Mouse (Mus musculus) limb, embryonic 11.5 days (tissue): ENCODE results near the gene Sod1. TPM values are rescaled to one million over a fixed set of nuclear protein-coding genes. Genes with fewer than 3 reads are reported as not detected.

Experiments
- ATAC-seq: fragments of 200-750 bp; cut with Nextera tagmentation; 2 replicates; pipeline ENCODE4 v1.8.0; 2017; ENCODE audit warnings: low read depth; ENCODE audit not compliant: insufficient number of reproducible peaks, low FRiP score, low TSS enrichment
- DNase-seq: peaks from one replicate; pipeline ENCODE4 v3.0.0-alpha.2; 2015; ENCODE audit warnings: low spot score
- H3K27ac ChIP-seq: fragments of 300-500 bp; sonication (generic); replicated peaks from 2 replicates; pipeline ENCODE4 v1.5.1; 2014; ENCODE audit warnings: low read depth, mild to moderate bottlenecking, low read length
- H3K27me3 ChIP-seq: fragments of 300-500 bp; sonication (generic); 2 replicates; pipeline ENCODE4 v1.6.1; 2014; ENCODE audit warnings: mild to moderate bottlenecking, low read length, mixed read lengths; ENCODE audit not compliant: control insufficient read depth, insufficient read depth
- H3K36me3 ChIP-seq: fragments of 300-500 bp; sonication (generic); 2 replicates; pipeline ENCODE4 v1.6.1; 2014; ENCODE audit warnings: mild to moderate bottlenecking, low read length, moderate library complexity, mixed read lengths; ENCODE audit not compliant: control insufficient read depth, insufficient read depth
- H3K4me1 ChIP-seq: fragments of 300-500 bp; sonication (generic); 2 replicates; pipeline ENCODE4 v1.6.1; 2014; ENCODE audit warnings: low read length, mixed read lengths; ENCODE audit not compliant: control insufficient read depth, insufficient read depth
- H3K4me2 ChIP-seq: fragments of 300-500 bp; sonication (generic); 2 replicates; pipeline ENCODE4 v1.6.1; 2014; ENCODE audit warnings: low read depth, mild to moderate bottlenecking, moderate library complexity; ENCODE audit not compliant: severe bottlenecking
- H3K4me3 ChIP-seq: fragments of 300-500 bp; sonication (generic); 2 replicates; pipeline ENCODE4 v1.5.1; 2014; ENCODE audit warnings: low read depth, low read length
- H3K9ac ChIP-seq: fragments of 300-500 bp; sonication (generic); 2 replicates; pipeline ENCODE4 v1.6.1; 2014; ENCODE audit warnings: mild to moderate bottlenecking, low read length
- H3K9me3 ChIP-seq: fragments of 300-500 bp; sonication (generic); 2 replicates; pipeline ENCODE4 v1.6.1; 2016; ENCODE audit warnings: low read length; ENCODE audit not compliant: control insufficient read depth
- WGBS: fragments of 180-500 bp; shearing (Covaris S2); extraction: QIAGEN DNeasy Blood & Tissue Kit; methylation state at CpG from one replicate; pipeline ENCODE4 v1.1.7; 2014; 5-methylcytosine and 5-hydroxymethylcytosine counted together
- polyA plus RNA-seq: library from polyadenylated mRNA; unstranded; fragments of >200 nt; fragmentation: Nextera tagmentation; extraction: Ambion mirVana; gene quantifications from 2 replicates; pipeline ENCODE4 v1.2.1, GENCODE M21; 2014

Sod1 gene
- polyA plus RNA-seq, 1 experiment from 2014 or later = 1,400 TPM

- no peak overlapping the region for H3K9ac ChIP-seq
- H3K27me3 ChIP-seq = no peaks in the 10 kb centered on the region
- no peak for ATAC-seq
- DNase-seq = no peak
- no peak overlapping the region for H3K4me2 ChIP-seq
- no peaks in the 10 kb centered on the region for H3K9me3 ChIP-seq
- WGBS = 87% methylated on average over 10 of the region's 10 CpGs
- H3K4me1 ChIP-seq = no peaks in the 10 kb centered on the region
- no peak overlapping the region for H3K4me3 ChIP-seq
- H3K36me3 ChIP-seq = no peaks in the 10 kb centered on the region
- H3K27ac ChIP-seq = no peak overlapping the region
These were observed 21.4 kb upstream of the Sod1 start for GRCm38 (mm10) chr16:90199174-90199573.

- no peak overlapping the region for H3K4me2 ChIP-seq
These were observed 18.4 kb upstream of the Sod1 start for GRCm38 (mm10) chr16:90202140-90202539.

DNA sequence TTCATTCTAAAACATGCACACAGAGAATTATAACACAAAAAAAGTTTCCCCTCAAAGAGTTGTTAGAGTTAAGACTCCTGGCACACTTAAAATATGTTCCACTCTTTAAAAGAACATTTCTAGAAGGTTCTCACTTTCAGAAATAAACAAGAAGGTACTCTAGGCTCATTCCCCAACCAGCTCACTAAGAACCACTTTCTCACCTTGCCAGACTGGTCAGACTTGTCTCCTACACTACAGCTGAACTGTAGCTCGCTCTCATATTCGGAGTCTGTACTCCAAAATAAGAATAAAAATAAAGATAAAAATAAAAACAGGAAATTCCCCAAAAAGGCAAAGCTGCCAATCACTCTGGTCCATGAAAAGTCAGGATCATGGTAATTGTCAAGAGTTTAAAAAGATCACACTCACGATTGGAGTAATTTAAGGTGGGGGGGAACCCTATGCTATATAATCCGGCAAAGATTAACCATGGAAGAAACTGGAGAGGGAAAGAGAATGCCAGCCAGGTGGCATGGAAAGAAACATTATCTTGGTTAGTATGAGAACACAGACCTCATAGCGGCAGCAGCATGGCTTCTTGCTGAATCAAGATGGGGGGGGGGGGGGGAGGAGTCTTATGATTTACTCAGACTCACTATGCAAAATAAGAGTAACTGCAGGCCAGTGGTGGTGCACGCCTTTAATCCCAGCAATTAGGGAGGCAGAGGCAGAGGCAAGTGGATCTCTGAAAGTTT lies 17.2 kb upstream of the Sod1 start:
- 87% methylated on average over 6 of the region's 6 CpGs for WGBS
- no peak overlapping the region for H3K4me3 ChIP-seq

More at GRCm38 (mm10) chr16:90202140-90202539, 18.4 kb upstream of the Sod1 start:
- H3K27ac ChIP-seq = no peak overlapping the region
- no peaks in the 10 kb centered on the region for H3K4me1 ChIP-seq
- no peaks in the 10 kb centered on the region for H3K27me3 ChIP-seq
- H3K9ac ChIP-seq = no peak overlapping the region
- ATAC-seq (no peak), DNase-seq (no peak)
- WGBS = 70% methylated on average over 19 of the region's 19 CpGs
- no peak overlapping the region for H3K4me3 ChIP-seq
- no peaks in the 10 kb centered on the region for H3K9me3 ChIP-seq
- no peaks in the 10 kb centered on the region for H3K36me3 ChIP-seq

DNA sequence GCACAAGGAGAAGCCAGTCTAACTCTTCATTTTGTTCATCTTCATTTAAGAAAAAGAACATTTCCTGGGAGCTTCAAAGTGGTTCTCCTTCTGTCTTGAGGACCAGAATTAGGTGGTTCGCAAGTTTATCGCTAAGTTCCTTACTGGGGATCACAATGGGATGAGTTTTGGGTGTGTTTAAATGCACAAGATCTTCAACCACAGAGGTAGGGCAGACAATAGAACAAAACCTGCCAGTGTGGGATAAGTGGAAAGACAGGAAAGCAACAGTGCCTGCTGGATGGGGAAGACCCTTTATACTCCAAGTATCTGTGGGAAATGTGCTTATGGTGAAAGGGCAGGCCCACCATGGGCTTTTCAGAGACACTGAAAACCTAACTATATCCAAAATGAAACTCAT lies 15.7 kb upstream of the Sod1 start:
- Histone ChIP-seq H3K27ac (no peak overlapping the region), H3K9ac (no peak overlapping the region), H3K4me1 (no peaks in the 10 kb centered on the region), H3K4me3 (no peak overlapping the region), H3K27me3 (no peaks in the 10 kb centered on the region), H3K4me2 (no peak overlapping the region), H3K36me3 (no peaks in the 10 kb centered on the region), H3K9me3 (no peaks in the 10 kb centered on the region)
- WGBS = 91% methylated on average over 2 of the region's 2 CpGs
- DNase-seq (no peak), ATAC-seq (no peak)

More for the DNA sequence above, 17.2 kb upstream of the Sod1 start:
- no peaks in the 10 kb centered on the region for H3K9me3 ChIP-seq
- DNase-seq (no peak), ATAC-seq (no peak)
- no peaks in the 10 kb centered on the region for H3K27me3 ChIP-seq
- H3K4me2 ChIP-seq = no peak overlapping the region
- no peak overlapping the region for H3K27ac ChIP-seq
- no peaks in the 10 kb centered on the region for H3K4me1 ChIP-seq
- H3K9ac ChIP-seq = no peak overlapping the region
- no peaks in the 10 kb centered on the region for H3K36me3 ChIP-seq

DNA sequence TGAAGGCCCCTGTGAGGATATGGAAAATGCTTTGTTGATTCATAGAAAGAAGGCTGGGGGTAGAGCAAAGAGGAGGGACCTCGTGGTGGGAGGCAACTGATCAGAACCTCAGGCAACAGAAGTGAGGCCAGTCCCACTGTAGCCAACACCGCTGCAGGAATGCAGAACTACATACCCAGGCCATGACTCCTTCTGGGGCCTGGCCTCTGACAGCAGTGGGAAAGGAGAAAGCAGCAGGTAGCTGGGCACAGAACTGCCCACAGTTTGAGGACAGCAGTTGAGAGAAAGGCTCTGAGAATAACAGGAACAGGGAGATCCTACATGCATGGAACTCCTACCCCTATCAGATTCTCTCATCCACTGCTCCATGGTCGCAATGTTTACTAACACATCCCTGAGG lies 11.6 kb upstream of the Sod1 start:
- 75% methylated on average over 3 of the region's 3 CpGs for WGBS

DNA sequence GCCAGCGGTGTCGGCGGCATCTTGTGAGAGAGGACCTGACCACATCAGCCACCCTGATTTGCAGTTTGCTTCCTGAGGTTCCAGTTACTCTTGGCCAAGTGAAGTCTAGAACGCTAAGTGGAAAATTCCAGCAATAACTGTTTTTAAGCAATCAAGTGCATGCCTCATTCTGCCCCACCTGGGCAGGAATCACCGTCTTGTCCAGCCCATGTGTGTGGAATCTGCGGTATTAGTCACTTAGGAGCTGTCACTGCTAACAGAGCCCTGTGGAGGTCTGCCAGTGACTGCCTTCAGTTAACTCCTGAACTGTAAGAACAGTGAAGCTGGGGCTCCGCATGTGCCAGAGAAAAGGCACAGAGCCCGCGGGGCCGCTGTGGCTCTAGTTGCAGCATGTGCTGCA lies 9.8 kb upstream of the Sod1 start:
- Histone ChIP-seq H3K27ac (no peak overlapping the region), H3K36me3 (no peaks in the 10 kb centered on the region; the same call in 1 of the 2 replicates), H3K9me3 (no peaks in the 10 kb centered on the region), H3K4me3 (no peak overlapping the region), H3K9ac (no peak overlapping the region), H3K4me1 (no peaks in the 10 kb centered on the region), H3K4me2 (no peak overlapping the region), H3K27me3 (no peaks in the 10 kb centered on the region)
- DNase-seq (no peak), ATAC-seq (no peak)
- WGBS = 84% methylated on average over 10 of the region's 10 CpGs

More for the DNA sequence above, 11.6 kb upstream of the Sod1 start:
- no peaks in the 10 kb centered on the region for H3K4me1 ChIP-seq
- ATAC-seq (no peak), DNase-seq (no peak)
- H3K9me3 ChIP-seq = no peaks in the 10 kb centered on the region
- no peak overlapping the region for H3K27ac ChIP-seq
- no peak overlapping the region for H3K4me2 ChIP-seq
- no peaks in the 10 kb centered on the region for H3K27me3 ChIP-seq
- no peaks in the 10 kb centered on the region for H3K36me3 ChIP-seq
- H3K4me3 ChIP-seq = no peak overlapping the region
- no peak overlapping the region for H3K9ac ChIP-seq

DNA sequence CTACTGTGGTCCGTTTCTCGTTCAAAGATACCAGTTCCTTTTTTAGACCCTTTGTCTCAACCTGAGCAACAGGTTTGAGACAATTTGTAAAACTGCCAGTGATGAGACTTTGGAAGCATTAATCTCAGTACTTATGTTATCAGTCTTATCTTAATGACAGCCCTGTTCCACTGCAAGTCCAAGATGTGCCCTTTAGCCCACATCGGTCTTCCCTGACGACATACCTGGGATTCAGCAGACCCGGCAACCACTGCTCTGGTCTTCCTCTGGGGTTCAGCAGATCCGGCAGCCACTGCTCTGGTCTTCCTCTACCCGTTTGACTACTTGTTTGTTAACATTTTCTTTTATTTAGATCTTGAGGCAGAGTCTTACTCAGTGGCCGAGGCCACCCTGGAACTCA lies 8.8 kb upstream of the Sod1 start:
- no peak for ATAC-seq
- 82% methylated on average over 8 of the region's 8 CpGs for WGBS
- Histone ChIP-seq H3K36me3 (no peaks in the 10 kb centered on the region; the same call in 1 of the 2 replicates), H3K4me1 (no peaks in the 10 kb centered on the region), H3K4me2 (no peak overlapping the region), H3K4me3 (no peak overlapping the region), H3K27me3 (no peaks in the 10 kb centered on the region), H3K9me3 (no peaks in the 10 kb centered on the region), H3K27ac (no peak overlapping the region), H3K9ac (no peak overlapping the region)
- no peak for DNase-seq

GRCm38 (mm10) chr16:90213477-90214339 lies 6.8 kb upstream of the Sod1 start:
- H3K9me3 ChIP-seq = no peaks in the 10 kb centered on the region
- no peak overlapping the region for H3K4me2 ChIP-seq
- ATAC-seq (no peak), DNase-seq (no peak)
- H3K36me3 ChIP-seq = no peaks in the 10 kb centered on the region; the same call in 1 of the 2 replicates
- H3K27me3 ChIP-seq = no peaks in the 10 kb centered on the region
- 77% methylated on average over 12 of the region's 12 CpGs for WGBS
- H3K4me3 ChIP-seq = no peak overlapping the region
- no peaks in the 10 kb centered on the region for H3K4me1 ChIP-seq
- H3K9ac ChIP-seq = no peak overlapping the region
- no peak overlapping the region for H3K27ac ChIP-seq
